Mouse (Mus musculus) spleen, adult 2 months (tissue): ENCODE results near the gene Tufm. TPM values are rescaled to one million over a fixed set of nuclear protein-coding genes. Genes with fewer than 3 reads are reported as not detected.
"Not testable (repeated sequence)": the region's sequence is repeated elsewhere in the genome, so short reads cannot be mapped to it uniquely, and the experiment has no call there.

Experiments used
- DNase-seq, 2 experiments: peaks; one replicate each; pipeline versions ENCODE4 v3.0.0 to v3.0.0-alpha.2; 2012 to 2021; ENCODE audit warnings: low spot score in 2 of 2, low read depth in 1 of 2
- H3K27ac ChIP-seq: fragments of 200-500 bp; 2 replicates; pipeline ENCODE4 v1.5.1; 2012; ENCODE audit warnings: low read length, inconsistent platforms; ENCODE audit not compliant: insufficient read depth
- H3K27me3 ChIP-seq: fragments of 200-500 bp; 2 replicates; pipeline ENCODE4 v1.6.1; 2012; ENCODE audit warnings: mild to moderate bottlenecking, moderate library complexity, low read length, inconsistent platforms; ENCODE audit not compliant: control insufficient read depth, insufficient read depth
- H3K36me3 ChIP-seq: fragments of 200-500 bp; 2 replicates; pipeline ENCODE4 v1.6.1; 2012; ENCODE audit warnings: mild to moderate bottlenecking, low read length, inconsistent platforms; ENCODE audit not compliant: control insufficient read depth, insufficient read depth
- H3K4me1 ChIP-seq: fragments of 200-500 bp; 2 replicates; pipeline ENCODE4 v1.6.1; 2011; ENCODE audit warnings: inconsistent platforms; ENCODE audit not compliant: control insufficient read depth, insufficient read depth, insufficient read length
- H3K4me3 ChIP-seq: fragments of 200-500 bp; 2 replicates; pipeline ENCODE4 v1.5.1; 2011; ENCODE audit warnings: mild to moderate bottlenecking, inconsistent platforms; ENCODE audit not compliant: insufficient read depth, insufficient read length; ENCODE audit errors: extremely low read depth
- CTCF ChIP-seq: fragments of 200-500 bp; IDR thresholded peaks from 2 replicates; pipeline ENCODE4 v1.5.1; 2011; ENCODE audit warnings: mild to moderate bottlenecking, inconsistent platforms; ENCODE audit not compliant: insufficient read depth, insufficient read length, insufficient replicate concordance; ENCODE audit errors: extremely low read depth
- POLR2A ChIP-seq: fragments of 200-500 bp; IDR thresholded peaks from 2 replicates; pipeline ENCODE4 v1.6.1; 2011; ENCODE audit warnings: low read depth, low read length, inconsistent platforms
- WGBS: fragments of 180-500 bp; shearing (Covaris S2); methylation state at CpG from one replicate; pipeline ENCODE4 v1.1.7; 2018; 5-methylcytosine and 5-hydroxymethylcytosine counted together
- polyA plus RNA-seq: library from polyadenylated mRNA; depleted of rRNA; stranded (reverse); fragments of >200 nt; gene quantifications from 2 replicates; pipeline ENCODE4 v1.2.3, GENCODE M21; 2012

Gene Tufm
- polyA plus RNA-seq, 1 experiment: 51.8 TPM

DNA sequence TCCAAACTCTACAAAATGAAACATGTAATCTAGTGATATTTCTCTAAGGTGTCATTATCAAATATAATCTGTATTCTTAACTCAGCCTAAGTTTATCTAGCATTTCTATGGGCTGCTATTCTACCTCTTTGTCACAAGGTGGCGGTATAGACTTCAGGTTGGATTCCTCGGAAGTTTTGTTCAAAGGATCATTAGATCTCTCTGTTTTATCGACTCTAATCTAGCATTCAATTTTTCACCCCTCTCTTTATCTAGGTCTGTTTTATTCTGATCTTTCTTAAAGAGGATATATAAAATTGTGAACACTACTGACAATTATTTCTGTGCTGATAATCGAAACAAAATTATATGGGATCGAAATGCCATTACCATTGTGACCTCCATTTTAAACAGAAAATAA lies 5.5 kb upstream of the Tufm start:
- Histone ChIP-seq H3K27me3 (no peaks in the 10 kb centered on the region), H3K27ac (no peak overlapping the region), H3K4me3 (peak overlapping the region; percentile 14; the same call in 1 of the 2 replicates), H3K4me1 (0 out of 2 replicates have a peak, but pooled peaks cover 1% of the 10 kb centered on the region), H3K36me3 (no peaks in the 10 kb centered on the region)
- no peak for TF ChIP-seq POLR2A
- TF ChIP-seq CTCF: no peak
- 15% methylated on average over 5 of the region's 5 CpGs for WGBS
- DNase-seq: no peak

GRCm38 (mm10) chr7:126482392-126482871 lies 4.7 kb upstream of the Tufm start:
- H3K27ac ChIP-seq: peak overlapping the region; percentile 31
- TF ChIP-seq POLR2A: no peak
- no peak for TF ChIP-seq CTCF
- 0 out of 2 replicates have a peak, but pooled peaks cover 2% of the 10 kb centered on the region for H3K4me1 ChIP-seq
- H3K27me3 ChIP-seq: no peaks in the 10 kb centered on the region
- peak in 1 of 2 experiments; percentile 63 for DNase-seq
- peak overlapping the region; percentile 42; the same call in 1 of the 2 replicates for H3K4me3 ChIP-seq
- no peaks in the 10 kb centered on the region for H3K36me3 ChIP-seq
- under 1% methylated on average over 23 of the region's 23 CpGs for WGBS

DNA sequence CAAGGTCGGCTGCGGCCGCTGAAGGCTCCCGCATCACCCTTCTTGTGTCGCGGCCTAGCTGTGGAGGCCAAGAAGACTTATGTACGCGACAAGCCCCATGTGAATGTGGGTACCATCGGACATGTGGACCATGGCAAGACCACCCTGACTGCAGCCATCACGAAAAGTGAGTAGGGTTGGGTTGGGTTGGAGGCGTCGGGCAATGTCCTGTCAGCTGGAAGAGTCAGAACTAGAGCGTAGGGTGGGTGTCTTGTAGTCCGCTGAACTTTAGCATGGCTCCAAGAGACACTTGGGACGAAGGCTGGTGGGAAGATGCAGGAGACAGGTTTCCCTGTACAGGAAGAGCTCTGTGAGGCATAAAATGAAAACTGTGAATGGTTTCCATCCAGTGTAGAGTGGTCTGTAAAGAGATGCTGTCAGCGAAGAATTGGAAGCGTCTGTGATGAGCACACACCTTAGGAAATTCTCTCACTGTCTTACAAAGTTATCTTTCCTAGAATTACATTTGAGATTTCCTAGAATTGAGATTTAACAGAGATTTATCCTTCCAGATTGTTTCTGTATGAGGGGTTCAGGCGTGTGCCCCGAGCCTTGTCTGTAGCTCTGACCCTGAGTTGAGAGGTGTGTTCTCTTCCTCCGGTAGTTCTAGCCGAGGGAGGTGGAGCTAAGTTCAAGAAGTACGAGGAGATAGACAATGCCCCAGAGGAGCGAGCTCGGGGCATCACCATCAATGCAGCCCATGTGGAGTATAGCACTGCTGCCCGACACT lies 640 bp downstream of the Tufm start:
- Histone ChIP-seq H3K36me3 (peaks cover 13% of the 10 kb centered on the region), H3K4me3 (peak overlapping the region; percentile 78)
- not testable (repeated sequence) for H3K27me3 ChIP-seq, DNase-seq, H3K4me1 ChIP-seq, H3K27ac ChIP-seq
- 7% methylated on average over 25 of the region's 25 CpGs for WGBS

GRCm38 (mm10) chr7:126491005-126491404 lies 3.8 kb downstream of the Tufm start:
- no peak overlapping the region for H3K4me3 ChIP-seq
- WGBS: 63% methylated on average over 1 of the region's 1 CpGs
- TF ChIP-seq POLR2A (no peak), CTCF (no peak)
- H3K36me3 ChIP-seq: peaks cover 42% of the 10 kb centered on the region
- H3K4me1 ChIP-seq: peaks cover 7% of the 10 kb centered on the region; the same call in 1 of the 2 replicates
- no peak overlapping the region for H3K27ac ChIP-seq
- DNase-seq: no peak
- no peaks in the 10 kb centered on the region for H3K27me3 ChIP-seq

DNA sequence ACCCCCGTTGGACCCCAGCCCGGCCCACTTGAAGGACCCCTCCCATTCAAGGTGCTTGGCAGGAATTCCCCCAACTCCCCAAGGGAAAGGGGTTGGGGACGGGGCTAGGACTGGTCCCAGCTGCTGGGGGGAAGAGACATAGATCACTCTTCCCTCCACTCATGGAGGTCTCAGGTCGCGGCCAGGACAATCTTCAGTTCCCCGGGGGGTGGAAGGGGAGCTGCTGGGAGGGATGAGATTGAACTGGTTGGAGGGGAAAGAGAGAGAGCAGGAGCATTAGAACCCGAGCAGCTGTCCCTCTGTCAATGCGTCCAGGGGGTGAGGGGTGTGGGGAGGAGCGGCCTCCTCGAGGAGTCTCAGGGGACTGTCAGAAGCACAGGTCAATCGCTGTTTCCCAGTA lies 4.8 kb downstream of the Tufm start:
- TF ChIP-seq CTCF: no peak
- TF ChIP-seq POLR2A: no peak
- no peak overlapping the region for H3K27ac ChIP-seq
- peaks cover 5% of the 10 kb centered on the region; the same call in 1 of the 2 replicates for H3K4me1 ChIP-seq
- no peaks in the 10 kb centered on the region for H3K27me3 ChIP-seq
- whole genome bisulfite sequencing: 81% methylated on average over 11 of the region's 11 CpGs
- DNase-seq: no peak
- peaks cover 50% of the 10 kb centered on the region for H3K36me3 ChIP-seq
- no peak overlapping the region for H3K4me3 ChIP-seq

- Histone ChIP-seq H3K27ac (no peak overlapping the region), H3K4me3 (no peak overlapping the region), H3K36me3 (peaks cover 64% of the 10 kb centered on the region), H3K4me1 (no peaks in the 10 kb centered on the region), H3K27me3 (no peaks in the 10 kb centered on the region)
- DNase-seq: no peak
- TF ChIP-seq POLR2A (no peak), CTCF (no peak)
- WGBS: 92% methylated on average over 6 of the region's 6 CpGs
Measured at GRCm38 (mm10) chr7:126494120-126494519, 7.0 kb downstream of the Tufm start.

- TF ChIP-seq CTCF (no peak), POLR2A (no peak)
- 87% methylated on average over 5 of the region's 5 CpGs for WGBS
- peaks cover 78% of the 10 kb centered on the region for H3K36me3 ChIP-seq
- no peak for DNase-seq
- H3K4me3 ChIP-seq: no peak overlapping the region
- H3K27me3 ChIP-seq: no peaks in the 10 kb centered on the region
- H3K27ac ChIP-seq: 0 out of 2 replicates have a peak overlapping the region, but pooled peaks have one; percentile 23
- H3K4me1 ChIP-seq: no peaks in the 10 kb centered on the region
Measured at GRCm38 (mm10) chr7:126496475-126496874, 9.3 kb downstream of the Tufm start.
